Mouse (Mus musculus) embryonic fibroblast, embryonic 13.5 days (primary cell): ENCODE data around the gene Tfpt.

Experiments
- CTCF ChIP-seq: IDR thresholded peaks from 2 replicates; pipeline ENCODE4 v1.5.1; 2011; ENCODE audit warnings: mild to moderate bottlenecking, control low read depth, low read length, moderate library complexity, borderline replicate concordance; ENCODE audit not compliant: insufficient read depth
- POLR2A ChIP-seq: IDR thresholded peaks from 2 replicates; pipeline ENCODE4 v1.6.1; 2011; ENCODE audit warnings: low read depth, mild to moderate bottlenecking, control low read depth, low read length, moderate library complexity

GRCm38 (mm10) chr7:3666921-3667391 lies 37.2 kb upstream of the Tfpt start:
- TF ChIP-seq CTCF (no peak), POLR2A (0 out of 2 replicates have a peak, but pooled peaks have one; percentile 8)
